Mouse (Mus musculus): ENCODE data around the gene Gm34653. TPM values are rescaled to one million over a fixed set of nuclear protein-coding genes. Genes with fewer than 3 reads are reported as not detected.

The Gm34653 gene
- polyA plus RNA-seq, 1 experiment from 2014 or later = 0.09 TPM

- ATAC-seq (ENCODE audit: low FRiP score, low read depth) = no peak
- Histone ChIP-seq H3K9me3 (no peaks in the 10 kb centered on the region), H3K27me3 (peaks cover 26% of the 10 kb centered on the region), H3K9ac (peak overlapping the region; percentile 95), H3K4me1 (peaks cover 38% of the 10 kb centered on the region), H3K4me2 (replicated peaks) (peak overlapping the region; percentile 80), H3K27ac (no peak overlapping the region), H3K4me3 (peak overlapping the region; percentile 87), H3K36me3 (peaks cover 20% of the 10 kb centered on the region)
- 40% methylated on average over 5 of the region's 5 CpGs for WGBS
Observed at GRCm38 (mm10) chr2:34869680-34870079, 36.9 kb downstream of the Gm34653 start.

GRCm38 (mm10) chr2:34870520-34871474, 38.0 kb downstream of the Gm34653 start:
- no peaks in the 10 kb centered on the region for H3K9me3 ChIP-seq
- peak; percentile 98 for ATAC-seq (ENCODE audit: low FRiP score, low read depth)
- under 1% methylated on average over 67 of the region's 67 CpGs for WGBS
- peak overlapping the region; percentile 95 for H3K9ac ChIP-seq
- peaks cover 32% of the 10 kb centered on the region for H3K27me3 ChIP-seq
- H3K4me1 ChIP-seq = peaks cover 39% of the 10 kb centered on the region
- peaks cover 8% of the 10 kb centered on the region for H3K36me3 ChIP-seq
- peak overlapping the region; percentile 96 for H3K27ac ChIP-seq
- peak overlapping the region; percentile 87 for H3K4me3 ChIP-seq
- H3K4me2 ChIP-seq (replicated peaks) = peak overlapping the region; percentile 80

DNA sequence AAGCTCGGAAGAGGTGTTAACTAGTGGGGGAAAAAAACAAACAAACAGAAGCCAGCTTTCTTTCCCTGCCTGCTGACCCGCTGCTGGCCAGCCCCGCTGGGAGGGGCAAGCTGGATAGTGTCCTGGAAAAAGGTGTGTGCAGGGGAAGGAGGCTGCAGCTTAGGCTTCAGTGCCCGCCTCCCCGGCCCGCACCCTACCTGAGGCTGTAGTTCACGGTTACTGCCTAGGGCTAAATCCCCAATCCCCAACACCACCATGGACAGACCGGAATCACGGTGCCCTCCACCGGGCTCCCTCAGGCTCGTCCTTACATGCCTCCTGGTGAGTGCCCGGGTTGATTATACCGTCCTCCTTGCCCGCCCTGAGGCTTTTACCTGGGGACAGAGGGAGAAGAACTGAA, 41.5 kb downstream of the Gm34653 start, which contains the start of gene Cutal:
TSS of gene Cutal (plus strand) at position 126 of the 400 bp plus-strand sequence.
- ATAC-seq (ENCODE audit: low FRiP score, low read depth) = no peak
- Histone ChIP-seq H3K4me2 (replicated peaks) (peak within 1 kb of the TSS; percentile 49), H3K27ac (no peak within 1 kb of the TSS), H3K27me3 (peaks cover 53% of the 10 kb centered on the region), H3K9ac (peak within 1 kb of the TSS; percentile 53; the same call in 1 of the 2 replicates), H3K36me3 (no peaks in the 10 kb centered on the region), H3K4me3 (peak within 1 kb of the TSS; percentile 22), H3K9me3 (no peaks in the 10 kb centered on the region), H3K4me1 (peaks cover 23% of the 10 kb centered on the region)
- WGBS = 3% methylated on average over 14 of the region's 14 CpGs

DNA sequence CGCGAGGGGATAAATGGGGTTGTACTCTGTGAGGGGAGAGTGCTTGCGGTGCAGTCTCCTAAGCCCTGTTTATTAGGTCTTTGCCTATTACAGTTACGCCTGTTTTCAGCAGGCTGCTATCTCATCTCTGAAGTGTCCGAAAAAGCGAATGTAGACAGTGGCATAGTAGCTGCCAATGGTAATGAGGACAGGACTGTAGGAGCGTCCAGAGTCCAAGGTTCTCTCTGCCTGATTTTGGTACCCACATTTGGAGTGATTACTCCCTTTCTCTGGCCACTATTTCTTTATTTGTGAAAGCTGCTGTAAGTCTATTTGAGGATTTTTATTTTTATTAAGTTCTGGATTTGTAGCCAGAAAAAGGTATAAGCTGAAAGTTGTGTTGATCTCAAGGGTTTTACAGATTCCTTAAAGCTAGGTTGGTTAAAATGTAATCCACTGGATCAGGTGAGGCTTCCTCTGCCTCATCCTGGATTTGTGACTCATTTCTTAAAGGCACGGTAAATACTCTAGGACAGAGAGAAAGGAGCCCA, 42.1 kb downstream of the Gm34653 start, which contains the start of gene Psmd5:
TSS of gene Psmd5 (minus strand) at position 153 of the 530 bp plus-strand sequence.
- H3K4me1 ChIP-seq = peaks cover 17% of the 10 kb centered on the region
- ATAC-seq (ENCODE audit: low FRiP score, low read depth) = no peak
- peak within 1 kb of the TSS; percentile 49 for H3K4me2 ChIP-seq (replicated peaks)
- H3K27ac ChIP-seq = no peak within 1 kb of the TSS
- H3K4me3 ChIP-seq = peak within 1 kb of the TSS; percentile 22
- no peaks in the 10 kb centered on the region for H3K36me3 ChIP-seq
- H3K9me3 ChIP-seq = no peaks in the 10 kb centered on the region
- peak within 1 kb of the TSS; percentile 53; the same call in 1 of the 2 replicates for H3K9ac ChIP-seq
- 9% methylated on average over 8 of the region's 8 CpGs for WGBS
- peaks cover 56% of the 10 kb centered on the region for H3K27me3 ChIP-seq

- Histone ChIP-seq H3K9ac (no peak overlapping the region), H3K27me3 (peaks cover 40% of the 10 kb centered on the region), H3K4me3 (no peak overlapping the region), H3K27ac (no peak overlapping the region), H3K4me2 (replicated peaks) (no peak overlapping the region), H3K9me3 (no peaks in the 10 kb centered on the region), H3K4me1 (no peaks in the 10 kb centered on the region), H3K36me3 (no peaks in the 10 kb centered on the region)
- no peak for ATAC-seq (ENCODE audit: low FRiP score, low read depth)
- WGBS = 85% methylated on average over 10 of the region's 10 CpGs
Observed at GRCm38 (mm10) chr2:34880054-34880453, 47.2 kb downstream of the Gm34653 start.

DNA sequence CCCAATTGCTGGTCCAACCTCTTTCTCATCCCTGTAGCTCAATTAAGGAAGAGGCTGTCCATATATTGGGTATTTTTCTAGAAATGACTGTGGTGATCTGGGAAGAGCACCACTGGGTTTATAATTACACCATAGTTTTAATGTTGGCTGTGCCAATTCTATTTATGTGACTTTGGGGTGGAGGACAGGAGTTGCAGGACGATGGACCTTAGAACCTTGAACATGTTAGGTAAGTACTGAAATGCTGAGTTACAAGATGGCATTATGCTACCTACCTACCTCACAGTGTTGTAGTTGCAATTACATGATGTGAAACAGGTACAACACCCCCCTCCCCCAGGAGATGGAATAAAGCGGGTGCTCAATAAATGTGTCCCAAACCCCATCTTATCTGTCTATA, 50.0 kb downstream of the Gm34653 start:
- no peak overlapping the region for H3K4me2 ChIP-seq (replicated peaks)
- no peak overlapping the region for H3K27ac ChIP-seq
- no peaks in the 10 kb centered on the region for H3K9me3 ChIP-seq
- H3K4me1 ChIP-seq = no peaks in the 10 kb centered on the region
- peaks cover 19% of the 10 kb centered on the region for H3K27me3 ChIP-seq
- H3K36me3 ChIP-seq = no peaks in the 10 kb centered on the region
- ATAC-seq (ENCODE audit: low FRiP score, low read depth) = no peak
- no peak overlapping the region for H3K4me3 ChIP-seq
- 90% methylated on average over 2 of the region's 2 CpGs for WGBS
- H3K9ac ChIP-seq = no peak overlapping the region

GRCm38 (mm10) chr2:34883190-34883589, 50.4 kb downstream of the Gm34653 start:
- Histone ChIP-seq H3K4me1 (no peaks in the 10 kb centered on the region), H3K9ac (no peak overlapping the region), H3K36me3 (no peaks in the 10 kb centered on the region), H3K4me3 (no peak overlapping the region), H3K9me3 (no peaks in the 10 kb centered on the region), H3K27ac (no peak overlapping the region), H3K4me2 (replicated peaks) (no peak overlapping the region), H3K27me3 (peaks cover 16% of the 10 kb centered on the region)
- 54% methylated on average over 5 of the region's 5 CpGs for WGBS
- ATAC-seq (ENCODE audit: low FRiP score, low read depth) = no peak

GRCm38 (mm10) chr2:34884186-34884585, 51.4 kb downstream of the Gm34653 start:
- Histone ChIP-seq H3K4me2 (replicated peaks) (no peak overlapping the region), H3K9me3 (no peaks in the 10 kb centered on the region), H3K27me3 (peaks cover 16% of the 10 kb centered on the region), H3K4me3 (no peak overlapping the region), H3K9ac (no peak overlapping the region), H3K36me3 (no peaks in the 10 kb centered on the region), H3K27ac (no peak overlapping the region), H3K4me1 (no peaks in the 10 kb centered on the region)
- 82% methylated on average over 2 of the region's 2 CpGs for WGBS
- ATAC-seq (ENCODE audit: low FRiP score, low read depth) = no peak

Other genes with a start within 250 kb of the Gm34653 start
- gene Gapvd1, start 77.8 kb upstream of the Gm34653 start, polyA plus RNA-seq (2015; fragmentation: Nextera tagmentation; extraction: Ambion mirVana) = 89.7 and 97.3 TPM in 2 replicates
- 842 and 937 TPM in 2 replicates for gene Hspa5, start 61.0 kb upstream of the Gm34653 start, polyA plus RNA-seq (2015; fragmentation: Nextera tagmentation; extraction: Ambion mirVana)
- gene Rabepk, start 33.1 kb upstream of the Gm34653 start, polyA plus RNA-seq (2015; fragmentation: Nextera tagmentation; extraction: Ambion mirVana) = 37.8 and 41.4 TPM in 2 replicates
- 93.1 and 93.4 TPM in 2 replicates for gene Fbxw2, start 6.7 kb upstream of the Gm34653 start, polyA plus RNA-seq (2015; fragmentation: Nextera tagmentation; extraction: Ambion mirVana)
- 0.09 and 0.26 TPM in 2 replicates for gene Cutal, start 41.4 kb downstream of the Gm34653 start, polyA plus RNA-seq (2015; fragmentation: Nextera tagmentation; extraction: Ambion mirVana)
- 101 and 102 TPM in 2 replicates for gene Psmd5, start 42.0 kb downstream of the Gm34653 start, polyA plus RNA-seq (2015; fragmentation: Nextera tagmentation; extraction: Ambion mirVana)
- gene Phf19, start 81.0 kb downstream of the Gm34653 start, polyA plus RNA-seq (2015; fragmentation: Nextera tagmentation; extraction: Ambion mirVana) = 1.6 and 2.6 TPM in 2 replicates
- 3.3 TPM in 2 replicates for gene Traf1, start 128.8 kb downstream of the Gm34653 start, polyA plus RNA-seq (2015; fragmentation: Nextera tagmentation; extraction: Ambion mirVana)
- 0.10 TPM in 1 of 2 replicates, not detected in the other for gene Hc, start 228.4 kb downstream of the Gm34653 start, polyA plus RNA-seq (2015; fragmentation: Nextera tagmentation; extraction: Ambion mirVana)